Mouse (Mus musculus): Measurements from ENCODE around the gene Btbd11. TPM values are rescaled to one million over a fixed set of nuclear protein-coding genes. Genes with fewer than 3 reads are reported as not detected.

Gene Btbd11
- polyA plus RNA-seq, 1 experiment: 0.85 TPM

- Histone ChIP-seq H3K4me1 (ENCODE audit: control insufficient read depth, insufficient read depth, low read length) (no peaks in the 10 kb centered on the region), H3K4me3 (replicated peaks; ENCODE audit: control insufficient read depth, low read depth, low read length) (no peak overlapping the region), H3K27ac (ENCODE audit: control insufficient read depth, insufficient read depth, low read depth, low read length, poor library complexity) (no peak overlapping the region)
- no peak for TF ChIP-seq POLR2A (IDR thresholded peaks at IDR 0.05; ENCODE audit: borderline replicate concordance, control insufficient read depth, low read depth, low read length)
- no peak for TF ChIP-seq CTCF (IDR thresholded peaks at IDR 0.05; ENCODE audit: control insufficient read depth, insufficient read depth, low read length)
- 77% methylated on average over 10 of the region's 10 CpGs for WGBS
These were observed 245.4 kb downstream of the Btbd11 start for GRCm38 (mm10) chr10:85632030-85632429.

DNA sequence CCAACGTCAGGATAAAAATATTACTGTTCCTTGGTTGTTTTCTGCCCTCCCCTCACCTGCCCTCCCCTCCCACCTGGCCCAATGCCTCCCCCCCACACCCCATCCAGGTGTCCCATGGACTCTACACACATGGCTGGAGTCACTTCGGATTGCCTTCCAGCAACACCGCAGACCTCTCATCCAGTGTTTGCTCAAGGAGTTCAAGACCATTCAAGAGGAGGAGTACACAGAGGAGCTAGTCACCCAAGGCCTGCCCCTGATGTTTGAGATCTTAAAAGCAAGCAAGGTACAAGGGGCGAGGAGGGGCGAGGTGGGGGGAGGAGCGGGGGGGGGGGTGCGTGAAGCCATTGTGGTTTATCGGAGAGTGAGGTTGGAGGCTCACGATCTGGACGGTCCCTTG lies 247.0 kb downstream of the Btbd11 start:
- Histone ChIP-seq H3K4me1 (ENCODE audit: control insufficient read depth, insufficient read depth, low read length) (no peaks in the 10 kb centered on the region), H3K4me3 (replicated peaks; ENCODE audit: control insufficient read depth, low read depth, low read length) (no peak overlapping the region), H3K27ac (ENCODE audit: control insufficient read depth, insufficient read depth, low read depth, low read length, poor library complexity) (no peak overlapping the region)
- 93% methylated on average over 10 of the region's 10 CpGs for WGBS
- TF ChIP-seq POLR2A (IDR thresholded peaks at IDR 0.05; ENCODE audit: borderline replicate concordance, control insufficient read depth, low read depth, low read length) (no peak), CTCF (IDR thresholded peaks at IDR 0.05; ENCODE audit: control insufficient read depth, insufficient read depth, low read length) (no peak)

- Histone ChIP-seq H3K4me3 (replicated peaks; ENCODE audit: control insufficient read depth, low read depth, low read length) (no peak overlapping the region), H3K27ac (ENCODE audit: control insufficient read depth, insufficient read depth, low read depth, low read length, poor library complexity) (no peak overlapping the region), H3K4me1 (ENCODE audit: control insufficient read depth, insufficient read depth, low read length) (no peaks in the 10 kb centered on the region)
- 53% methylated on average over 7 of the region's 7 CpGs for WGBS
- no peak for TF ChIP-seq POLR2A (IDR thresholded peaks at IDR 0.05; ENCODE audit: borderline replicate concordance, control insufficient read depth, low read depth, low read length)
- no peak for TF ChIP-seq CTCF (IDR thresholded peaks at IDR 0.05; ENCODE audit: control insufficient read depth, insufficient read depth, low read length)
These were observed 251.0 kb downstream of the Btbd11 start for GRCm38 (mm10) chr10:85637580-85637979.

- Histone ChIP-seq H3K4me3 (replicated peaks; ENCODE audit: control insufficient read depth, low read depth, low read length) (no peak overlapping the region), H3K27ac (ENCODE audit: control insufficient read depth, insufficient read depth, low read depth, low read length, poor library complexity) (no peak overlapping the region), H3K4me1 (ENCODE audit: control insufficient read depth, insufficient read depth, low read length) (no peaks in the 10 kb centered on the region)
- WGBS: 55% methylated on average over 5 of the region's 5 CpGs
- TF ChIP-seq CTCF (IDR thresholded peaks at IDR 0.05; ENCODE audit: control insufficient read depth, insufficient read depth, low read length): no peak
- no peak for TF ChIP-seq POLR2A (IDR thresholded peaks at IDR 0.05; ENCODE audit: borderline replicate concordance, control insufficient read depth, low read depth, low read length)
These were observed 251.5 kb downstream of the Btbd11 start for GRCm38 (mm10) chr10:85638141-85638540.

DNA sequence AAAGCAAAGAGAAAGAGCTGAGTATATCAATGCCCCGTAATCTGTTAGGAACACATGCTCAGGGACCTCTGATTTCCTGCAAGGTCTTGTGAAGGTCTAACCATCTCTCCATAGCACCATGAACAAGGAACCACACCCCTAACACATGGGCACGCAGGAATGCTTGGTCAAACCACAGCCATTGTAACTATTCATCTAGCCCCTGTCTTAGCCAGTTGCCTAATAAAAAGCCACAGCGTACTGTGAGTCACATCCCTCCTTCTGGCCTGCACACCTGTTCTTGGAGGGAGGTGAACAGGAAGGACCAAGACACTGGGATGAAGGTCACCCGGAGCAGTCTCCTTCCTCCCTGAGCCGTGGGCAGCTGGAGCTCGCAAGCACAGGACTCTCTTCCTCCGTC lies 253.0 kb downstream of the Btbd11 start:
- H3K4me3 ChIP-seq (replicated peaks; ENCODE audit: control insufficient read depth, low read depth, low read length): no peak overlapping the region
- WGBS: 56% methylated on average over 7 of the region's 7 CpGs
- no peak for TF ChIP-seq POLR2A (IDR thresholded peaks at IDR 0.05; ENCODE audit: borderline replicate concordance, control insufficient read depth, low read depth, low read length)
- no peak for TF ChIP-seq CTCF (IDR thresholded peaks at IDR 0.05; ENCODE audit: control insufficient read depth, insufficient read depth, low read length)

GRCm38 (mm10) chr10:85640408-85640807 lies 253.8 kb downstream of the Btbd11 start:
- Histone ChIP-seq H3K27ac (ENCODE audit: control insufficient read depth, insufficient read depth, low read depth, low read length, poor library complexity) (no peak overlapping the region), H3K4me1 (ENCODE audit: control insufficient read depth, insufficient read depth, low read length) (no peaks in the 10 kb centered on the region), H3K4me3 (replicated peaks; ENCODE audit: control insufficient read depth, low read depth, low read length) (no peak overlapping the region)
- 71% methylated on average over 8 of the region's 8 CpGs for WGBS
- TF ChIP-seq CTCF (IDR thresholded peaks at IDR 0.05; ENCODE audit: control insufficient read depth, insufficient read depth, low read length) (no peak), POLR2A (IDR thresholded peaks at IDR 0.05; ENCODE audit: borderline replicate concordance, control insufficient read depth, low read depth, low read length) (no peak)

More for the DNA sequence above, 253.0 kb downstream of the Btbd11 start:
- no peak overlapping the region for H3K27ac ChIP-seq (ENCODE audit: control insufficient read depth, insufficient read depth, low read depth, low read length, poor library complexity)
- no peaks in the 10 kb centered on the region for H3K4me1 ChIP-seq (ENCODE audit: control insufficient read depth, insufficient read depth, low read length)

DNA sequence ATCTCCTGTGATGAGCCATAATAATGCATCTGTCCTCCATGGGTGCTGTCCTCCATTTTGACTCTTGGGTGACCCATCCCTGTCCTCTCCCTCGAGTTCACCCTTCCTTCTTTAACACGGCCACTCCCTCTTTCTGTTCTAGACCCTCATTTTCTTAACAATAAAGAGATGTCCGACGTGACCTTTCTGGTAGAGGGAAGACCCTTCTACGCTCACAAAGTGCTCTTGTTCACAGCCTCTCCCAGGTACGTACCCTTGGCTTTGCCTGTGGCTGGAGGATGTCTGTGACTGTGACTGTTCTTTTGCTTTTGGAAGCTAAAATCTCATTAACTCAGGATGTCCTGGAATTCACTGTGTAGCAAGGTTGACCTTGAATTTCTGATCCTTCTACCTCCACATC lies 258.7 kb downstream of the Btbd11 start:
- TF ChIP-seq CTCF (IDR thresholded peaks at IDR 0.05; ENCODE audit: control insufficient read depth, insufficient read depth, low read length) (no peak), POLR2A (IDR thresholded peaks at IDR 0.05; ENCODE audit: borderline replicate concordance, control insufficient read depth, low read depth, low read length) (no peak)
- Histone ChIP-seq H3K4me1 (ENCODE audit: control insufficient read depth, insufficient read depth, low read length) (no peaks in the 10 kb centered on the region), H3K4me3 (replicated peaks; ENCODE audit: control insufficient read depth, low read depth, low read length) (no peak overlapping the region), H3K27ac (ENCODE audit: control insufficient read depth, insufficient read depth, low read depth, low read length, poor library complexity) (no peak overlapping the region)
- WGBS: 74% methylated on average over 6 of the region's 6 CpGs

DNA sequence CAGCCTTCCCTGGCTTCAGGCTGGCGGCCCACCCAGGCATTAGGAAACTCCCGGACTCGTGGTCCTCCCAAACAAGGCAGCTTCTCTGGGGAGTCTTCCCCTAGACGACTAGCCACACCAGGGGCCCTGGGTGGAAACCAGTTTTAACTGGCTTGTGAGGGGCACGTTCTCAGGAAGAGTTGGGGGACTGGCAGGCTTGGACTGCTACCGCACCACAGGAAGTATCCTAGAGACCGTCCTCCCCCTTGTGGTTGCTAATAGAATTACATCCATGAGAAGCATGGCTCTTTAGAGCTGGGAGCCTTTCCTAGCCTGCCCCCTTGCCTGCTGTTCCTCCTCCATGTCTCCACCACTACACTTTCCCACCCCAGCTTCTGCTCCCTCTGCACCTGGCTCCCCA lies 265.1 kb downstream of the Btbd11 start:
- no peak overlapping the region for H3K4me3 ChIP-seq (replicated peaks; ENCODE audit: control insufficient read depth, low read depth, low read length)
- no peaks in the 10 kb centered on the region for H3K4me1 ChIP-seq (ENCODE audit: control insufficient read depth, insufficient read depth, low read length)
- 29% methylated on average over 7 of the region's 7 CpGs for WGBS
- no peak for TF ChIP-seq POLR2A (IDR thresholded peaks at IDR 0.05; ENCODE audit: borderline replicate concordance, control insufficient read depth, low read depth, low read length)
- peak; percentile 56 for TF ChIP-seq CTCF (IDR thresholded peaks at IDR 0.05; ENCODE audit: control insufficient read depth, insufficient read depth, low read length)
- H3K27ac ChIP-seq (ENCODE audit: control insufficient read depth, insufficient read depth, low read depth, low read length, poor library complexity): no peak overlapping the region

GRCm38 (mm10) chr10:85655881-85656280 lies 269.3 kb downstream of the Btbd11 start:
- no peaks in the 10 kb centered on the region for H3K4me1 ChIP-seq (ENCODE audit: control insufficient read depth, insufficient read depth, low read length)
- WGBS: 29% methylated on average over 4 of the region's 4 CpGs
- TF ChIP-seq CTCF (IDR thresholded peaks at IDR 0.05; ENCODE audit: control insufficient read depth, insufficient read depth, low read length) (no peak), POLR2A (IDR thresholded peaks at IDR 0.05; ENCODE audit: borderline replicate concordance, control insufficient read depth, low read depth, low read length) (no peak)

More at GRCm38 (mm10) chr10:85655881-85656280, 269.3 kb downstream of the Btbd11 start:
- Histone ChIP-seq H3K4me3 (replicated peaks; ENCODE audit: control insufficient read depth, low read depth, low read length) (no peak overlapping the region), H3K27ac (ENCODE audit: control insufficient read depth, insufficient read depth, low read depth, low read length, poor library complexity) (no peak overlapping the region)

Data from bone marrow, adult 2 months (tissue).